Mouse (Mus musculus) left cerebral cortex, postnatal 14 days (tissue): Measurements from ENCODE around the gene E2f2. TPM values are rescaled to one million over a fixed set of nuclear protein-coding genes. Genes with fewer than 3 reads are reported as not detected.

Experiments used
- DNase-seq, 2 experiments: peaks; one replicate each; pipeline ENCODE4 v3.0.0; 2021 to 2022; ENCODE audit warnings: low spot score in 2 of 2, mixed read lengths in 1 of 2
- intact Hi-C: fragments of 180-260 bp; cut with DNase I; formaldehyde crosslinking; loops from one replicate; pipeline ENCODE4 v1.15.1; 2025
- long read RNA-seq, 2 experiments: library from polyadenylated mRNA; stranded (forward); transcript quantifications; one replicate each; pipeline ENCODE4 v2.0.0; 2021
- total RNA-seq, 2 experiments: library from RNA; stranded (reverse); gene quantifications; 2 replicates each; pipeline ENCODE4 v1.2.3; 2021

E2f2 gene
- total RNA-seq, result under 1 TPM; 0.90 to 0.93 TPM
- long read RNA-seq, experiment 1, result 0 reads
- long read RNA-seq, experiment 2, result 0 reads

DNA sequence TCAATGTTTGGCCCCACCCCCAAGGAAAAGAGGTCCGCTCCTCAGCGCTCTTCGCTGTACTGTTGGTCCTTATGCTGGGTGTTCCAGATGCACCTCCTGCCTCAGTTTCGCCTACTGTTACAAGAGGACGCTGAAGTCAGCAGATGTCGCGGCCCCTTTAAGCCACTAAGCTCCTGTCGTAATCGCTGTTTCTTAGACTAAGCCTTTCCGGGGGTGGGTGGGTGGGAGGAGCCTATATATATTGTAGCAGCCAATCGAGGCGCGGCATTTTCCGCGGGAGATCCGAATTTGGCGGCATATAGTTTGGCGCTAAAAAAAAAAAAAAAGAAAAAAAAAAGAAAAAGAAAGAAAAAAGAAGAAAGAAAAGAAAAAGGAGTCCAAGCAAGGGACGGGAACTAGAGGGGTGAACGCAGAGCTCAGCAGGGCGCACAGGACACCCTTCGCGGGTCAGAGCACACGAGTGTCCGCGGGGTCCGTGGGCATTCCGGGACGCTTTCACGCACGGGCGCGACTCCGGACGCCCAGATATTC is at the start of gene E2f2:
Gene E2f2 (plus strand): TSS at position 384 of the 531 bp plus-strand sequence.
- DNase-seq, result peak; percentile 65 to 68
- intact Hi-C loops, result no loop called here

DNA sequence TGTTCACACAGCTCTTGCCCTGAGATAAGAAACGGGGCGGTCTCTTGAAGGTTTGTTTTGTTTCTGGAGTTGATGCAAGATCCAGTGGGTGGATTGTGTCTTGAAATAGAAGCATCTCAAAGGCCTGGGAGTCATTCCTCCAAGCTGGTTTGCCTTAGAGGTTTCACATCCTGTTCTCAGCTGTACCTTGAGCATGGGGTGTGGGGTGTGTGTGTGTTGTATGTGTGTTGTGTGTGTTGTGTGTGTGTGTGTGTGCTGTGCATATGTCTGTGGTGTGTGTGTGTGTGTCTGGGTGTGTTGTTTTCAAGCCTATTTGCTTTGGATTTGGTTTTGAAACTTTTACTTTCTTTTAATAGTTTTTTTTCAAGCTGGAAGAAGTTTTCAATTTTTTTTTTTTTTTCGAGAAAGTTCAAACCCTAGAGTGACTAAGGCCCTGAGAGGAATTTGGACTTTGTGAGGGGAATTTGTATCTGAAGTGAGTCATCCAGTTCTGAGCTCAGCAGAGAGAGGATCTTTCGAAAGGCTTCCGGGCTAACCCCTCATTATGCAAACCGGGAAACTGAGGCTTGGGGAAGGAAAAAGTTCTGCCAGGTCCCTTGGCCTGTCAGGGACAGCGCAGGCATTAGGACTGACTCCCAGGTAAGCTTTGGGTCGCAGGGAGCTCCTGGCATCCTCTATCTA is 48.9 kb upstream of the E2f2 start:
- intact Hi-C loops, result no loop called here
- DNase-seq, result no peak

DNA sequence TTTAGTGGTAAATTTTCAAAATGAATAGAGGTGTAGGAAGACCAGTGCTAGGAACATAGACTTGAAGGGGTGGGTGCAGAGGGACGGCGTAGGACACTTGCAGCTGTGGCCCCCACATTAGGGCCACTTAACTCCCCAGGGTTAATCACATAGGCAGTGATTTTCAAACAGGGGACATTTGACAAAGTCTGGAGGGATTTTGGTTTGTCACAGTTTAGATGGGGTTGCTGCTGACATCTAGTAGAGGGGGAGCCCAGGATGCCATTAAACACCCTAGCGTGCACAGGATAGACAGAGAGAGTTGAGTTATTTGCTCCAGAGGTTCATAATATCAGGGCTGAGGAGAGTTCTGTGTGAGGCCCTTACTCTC is 48.4 kb upstream of the E2f2 start:
- intact Hi-C loops, result no loop called here
- no peak for DNase-seq

DNA sequence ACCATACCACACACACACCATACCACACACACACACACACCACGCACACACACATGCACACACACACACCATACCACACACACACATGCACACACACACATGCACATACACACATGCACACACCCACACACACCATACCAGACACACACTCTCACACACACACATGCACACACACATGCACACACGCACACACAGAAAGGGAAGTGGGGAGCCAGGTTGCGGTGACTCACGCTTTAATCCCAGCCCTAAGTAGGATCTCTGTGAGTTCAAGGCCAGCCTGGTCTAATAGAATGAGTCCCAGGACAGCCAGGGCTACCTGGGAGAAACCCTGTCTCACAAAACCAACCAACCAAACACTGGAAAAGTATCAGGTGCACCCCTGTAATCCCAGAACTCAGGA is 47.6 kb upstream of the E2f2 start:
- intact Hi-C loops, result no loop called here
- DNase-seq, result no peak

DNA sequence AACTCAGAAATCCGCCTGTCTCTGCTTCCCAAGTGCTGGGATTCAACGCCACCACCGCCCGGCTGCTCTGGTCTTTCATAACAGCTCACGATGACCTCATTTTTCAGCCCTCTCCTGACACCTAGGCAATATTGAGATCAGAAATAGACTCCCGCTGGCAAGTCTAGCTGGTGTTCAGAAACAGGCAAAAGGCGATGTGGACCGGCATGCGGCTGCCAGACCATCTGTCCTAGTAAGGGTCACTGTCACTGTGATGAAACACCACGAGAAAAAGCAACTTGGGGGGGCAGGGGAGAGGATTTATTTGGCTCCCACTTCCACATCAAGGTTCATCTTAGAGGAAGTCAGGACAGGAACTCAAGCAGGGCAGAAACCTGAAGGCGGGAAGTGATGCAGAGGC is 46.7 kb upstream of the E2f2 start:
- intact Hi-C loops, result no loop called here
- DNase-seq, result no peak

DNA sequence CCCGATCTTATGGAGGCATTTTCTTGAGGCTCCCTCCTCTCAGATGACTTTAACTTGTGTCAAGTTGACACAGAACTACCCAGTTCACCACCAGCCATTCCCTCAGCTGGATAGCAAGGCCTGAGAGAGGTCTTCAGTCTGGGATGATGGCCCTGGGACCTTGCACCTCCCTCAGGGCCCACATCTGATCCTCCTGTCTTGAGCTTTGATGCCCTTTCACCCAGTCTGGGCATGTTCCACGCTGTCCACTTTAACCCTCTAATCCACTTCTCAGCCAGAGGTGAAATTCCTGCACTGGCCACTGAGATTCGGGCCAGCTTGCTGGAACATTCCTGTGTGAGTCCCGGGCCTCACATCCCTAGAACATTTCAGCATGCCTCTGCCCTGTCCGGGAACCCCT is 46.2 kb upstream of the E2f2 start:
- intact Hi-C loops, result no loop called here
- no peak for DNase-seq

DNA sequence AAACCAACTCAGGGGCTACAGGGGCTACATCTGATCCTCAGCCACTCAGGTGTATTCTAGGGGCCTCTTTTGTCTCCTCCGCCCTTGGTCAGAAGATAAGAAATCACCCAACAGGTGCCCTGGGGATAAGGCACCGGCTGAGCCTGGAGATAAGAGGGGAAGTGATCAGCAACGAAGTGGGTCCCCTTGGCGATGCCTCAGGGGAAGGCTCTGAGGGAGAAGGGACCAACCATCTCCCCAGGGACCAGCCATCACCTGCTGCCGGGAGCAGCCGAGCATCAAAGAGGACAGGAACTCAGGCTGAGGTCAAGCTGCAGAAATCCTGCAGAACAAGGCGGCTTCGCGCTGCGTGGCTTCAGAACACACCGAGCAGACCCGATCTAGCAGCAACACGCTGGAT is 44.5 kb upstream of the E2f2 start:
- DNase-seq, result no peak
- intact Hi-C loops, result no loop called here

DNA sequence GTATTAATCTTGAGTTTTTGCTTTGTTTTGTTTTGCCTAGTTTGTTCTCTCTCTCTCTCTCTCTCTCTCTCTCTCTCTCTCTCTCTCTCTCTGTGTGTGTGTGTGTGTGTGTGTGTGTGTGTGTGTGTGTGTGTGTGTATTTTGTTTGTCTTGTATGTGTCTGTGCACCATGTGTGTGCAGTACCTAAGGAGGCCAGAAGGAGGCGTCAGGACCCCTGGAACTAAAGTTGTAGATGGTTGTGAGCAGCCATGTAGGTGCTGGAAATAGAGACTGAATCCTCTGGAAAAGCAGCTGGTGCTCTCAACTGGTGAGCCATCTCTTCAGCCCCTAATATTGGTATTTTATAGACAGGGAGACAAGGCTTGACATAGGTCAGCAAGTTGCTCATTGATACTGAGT is 42.4 kb upstream of the E2f2 start:
- intact Hi-C loops, result no loop called here
- no peak for DNase-seq

DNA sequence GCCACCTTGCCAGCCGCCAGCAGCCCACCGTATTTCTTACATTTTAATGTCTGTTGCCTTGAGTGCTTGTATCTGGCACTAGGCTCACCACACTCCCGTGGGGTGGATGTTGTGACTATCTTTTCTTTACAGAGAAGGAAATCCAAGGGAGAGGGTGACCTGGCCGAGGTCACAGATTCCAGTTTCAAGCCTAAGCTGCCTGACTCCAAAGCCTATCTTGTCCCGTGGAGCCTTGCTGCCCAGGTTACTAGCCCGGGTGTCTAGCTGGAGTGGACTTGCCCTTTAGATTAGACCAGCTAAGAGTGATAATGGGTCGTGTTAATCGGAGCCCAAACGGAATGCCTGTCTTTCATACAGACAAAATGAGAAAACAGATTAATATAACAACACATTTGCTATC is 38.4 kb upstream of the E2f2 start:
- DNase-seq, result no peak

DNA sequence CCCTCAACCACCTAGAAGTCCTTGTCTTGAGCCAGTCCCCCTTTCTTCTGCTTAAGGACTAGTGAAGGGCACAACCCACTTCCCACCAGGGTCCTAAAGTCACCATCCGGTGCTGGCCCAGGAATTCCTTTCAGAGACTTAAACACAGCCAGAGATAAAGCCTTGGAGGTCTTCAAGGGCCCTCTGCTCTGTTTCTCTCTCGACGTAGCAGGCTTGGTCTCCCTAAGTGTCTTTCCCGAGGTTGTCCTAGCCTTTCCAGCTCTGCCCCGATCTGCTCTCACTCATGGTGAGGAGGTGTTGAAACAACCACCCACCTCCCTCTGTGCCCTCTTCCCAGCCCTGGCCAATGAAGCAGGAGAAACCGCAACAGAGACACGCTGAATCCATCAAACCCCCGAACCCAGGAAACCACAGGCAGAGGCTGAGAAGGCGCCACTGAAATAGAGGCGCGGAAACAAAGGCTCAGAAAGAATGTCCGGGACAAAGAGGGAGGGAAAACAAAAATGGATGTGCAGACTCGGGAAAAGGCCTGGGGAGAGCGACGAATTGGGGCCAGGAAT is 37.7 kb upstream of the E2f2 start:
- DNase-seq, result no peak
- intact Hi-C loops, result no loop called here

More for the DNA sequence above, 38.4 kb upstream of the E2f2 start:
- intact Hi-C loops, result no loop called here

DNA sequence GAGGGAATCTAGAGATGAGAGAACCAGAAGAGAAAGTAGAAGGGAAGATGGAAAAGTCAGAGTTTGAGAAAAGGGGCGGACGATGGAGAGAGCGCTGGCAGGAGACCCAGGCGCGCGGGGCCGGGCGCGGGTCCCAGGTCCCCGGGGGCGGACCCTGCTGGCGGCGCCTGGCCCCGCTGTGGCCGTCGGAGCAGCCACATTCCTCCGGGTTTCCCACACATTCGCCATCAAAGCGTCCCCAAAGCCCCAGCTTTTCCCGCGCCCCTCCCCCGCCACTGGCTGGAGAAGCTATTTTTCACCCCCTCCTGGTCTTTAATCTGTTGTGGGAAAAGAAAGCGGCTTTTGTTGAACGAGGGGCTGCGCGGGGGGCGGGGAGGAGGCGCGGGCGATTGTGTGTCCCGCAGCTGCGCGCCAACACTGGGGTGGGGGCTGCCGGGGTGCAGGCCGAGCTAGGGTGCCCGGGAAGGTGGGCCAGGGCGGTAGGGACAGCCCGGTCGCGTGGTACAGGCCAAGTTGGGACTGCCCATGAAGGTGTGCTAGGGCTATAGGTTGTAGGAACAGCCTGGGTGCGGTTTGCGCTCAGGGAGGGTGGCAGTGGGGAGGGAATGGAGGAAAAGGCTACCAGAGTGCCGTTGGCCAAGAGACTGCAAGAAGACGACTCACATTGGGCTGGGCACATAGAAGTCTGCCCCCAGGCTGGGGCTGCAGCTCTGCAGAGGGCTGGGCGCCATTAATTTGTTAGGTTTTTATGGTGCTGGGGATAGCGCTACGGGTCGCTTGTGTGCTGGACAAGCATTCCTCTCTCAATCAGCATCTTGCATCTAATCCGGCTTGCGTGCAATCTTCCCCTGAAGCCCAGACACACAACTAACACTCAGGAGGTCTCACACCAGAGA is 37.0 kb upstream of the E2f2 start:
- DNase-seq, result peak; percentile 50 to 61
- intact Hi-C loops, result no loop called here

DNA sequence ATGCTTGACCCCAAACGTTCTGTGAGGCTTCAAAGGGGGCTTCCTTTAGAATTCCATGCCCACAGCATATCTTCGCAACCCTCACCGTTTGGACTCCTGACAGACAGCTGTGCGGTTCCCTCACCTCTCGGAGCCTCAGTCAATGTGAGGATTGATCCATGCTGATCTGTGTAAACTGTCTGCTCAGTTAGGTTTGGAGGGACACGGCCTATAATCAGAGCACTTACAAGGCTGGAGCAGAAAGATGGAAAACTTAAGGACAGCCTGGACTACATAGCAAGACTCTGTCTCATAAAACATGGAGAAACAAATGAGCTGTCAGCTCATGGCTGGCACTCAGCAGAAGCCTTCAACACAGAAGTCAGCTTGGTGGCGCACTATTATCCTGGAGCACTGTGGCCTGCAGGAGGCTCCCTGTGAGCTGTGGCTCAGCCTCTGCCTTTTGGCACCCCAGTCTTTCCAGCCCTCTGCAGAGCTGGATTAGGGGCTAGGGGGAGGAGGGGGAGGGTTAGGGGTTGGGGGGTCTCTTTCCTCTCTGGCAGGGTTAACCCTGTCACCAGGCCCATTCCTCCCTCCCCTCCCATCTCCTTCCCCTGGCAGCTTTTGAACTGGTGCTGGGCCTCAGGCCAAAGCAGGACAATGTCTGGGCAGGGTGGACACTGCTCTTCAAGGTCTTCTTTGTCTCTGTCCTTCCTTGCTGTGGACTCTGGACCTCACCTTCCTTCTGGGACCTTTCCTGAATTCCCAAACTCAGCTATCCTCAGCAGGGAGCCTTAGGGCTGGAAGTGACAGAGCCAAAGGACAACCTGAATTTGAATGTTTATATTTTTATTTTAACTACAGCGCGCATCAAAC is 36.1 kb upstream of the E2f2 start:
- no peak for DNase-seq
- intact Hi-C loops, result no loop called here

DNA sequence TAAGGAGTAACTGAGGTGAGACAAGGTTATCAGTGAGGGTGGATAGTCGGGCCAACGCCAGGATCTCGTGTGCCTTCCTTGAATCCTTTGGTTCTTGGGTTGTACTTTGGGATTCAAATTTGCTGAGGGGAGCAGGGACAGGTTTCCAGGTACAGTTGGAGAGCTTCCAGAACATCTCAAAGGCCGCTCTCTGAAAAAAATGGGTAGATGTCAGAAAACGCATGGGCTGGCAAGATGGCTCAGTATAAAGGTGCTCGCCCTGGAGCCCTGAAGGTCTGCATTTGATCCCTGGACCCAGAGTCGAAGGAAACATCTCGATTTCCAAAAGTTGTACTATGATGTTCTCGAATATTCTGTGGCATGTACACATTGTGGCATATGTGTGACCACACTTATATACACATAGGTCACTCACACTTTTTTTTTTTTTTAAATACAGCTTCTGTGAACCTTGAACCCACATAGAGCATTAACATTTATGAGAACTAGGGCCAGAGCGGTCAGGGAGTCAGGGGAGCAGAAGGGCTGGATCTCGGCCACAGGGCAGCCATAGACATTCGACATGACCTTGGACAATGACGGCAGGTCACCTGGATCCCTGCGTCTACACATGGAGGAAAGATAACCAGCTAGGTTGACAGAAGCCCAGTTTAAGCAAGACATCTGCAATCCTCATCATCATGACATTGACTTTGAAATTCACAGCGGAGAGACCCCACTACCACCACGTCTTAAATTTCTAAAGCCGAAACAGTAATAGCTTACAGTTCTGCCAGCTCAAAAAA is 32.7 kb upstream of the E2f2 start:
- DNase-seq, result no peak
- intact Hi-C loops, result loop anchor here (5.0 kb wide), 1 partner anchor 47 kb away; no protein-coding TSS in a partner anchor

DNA sequence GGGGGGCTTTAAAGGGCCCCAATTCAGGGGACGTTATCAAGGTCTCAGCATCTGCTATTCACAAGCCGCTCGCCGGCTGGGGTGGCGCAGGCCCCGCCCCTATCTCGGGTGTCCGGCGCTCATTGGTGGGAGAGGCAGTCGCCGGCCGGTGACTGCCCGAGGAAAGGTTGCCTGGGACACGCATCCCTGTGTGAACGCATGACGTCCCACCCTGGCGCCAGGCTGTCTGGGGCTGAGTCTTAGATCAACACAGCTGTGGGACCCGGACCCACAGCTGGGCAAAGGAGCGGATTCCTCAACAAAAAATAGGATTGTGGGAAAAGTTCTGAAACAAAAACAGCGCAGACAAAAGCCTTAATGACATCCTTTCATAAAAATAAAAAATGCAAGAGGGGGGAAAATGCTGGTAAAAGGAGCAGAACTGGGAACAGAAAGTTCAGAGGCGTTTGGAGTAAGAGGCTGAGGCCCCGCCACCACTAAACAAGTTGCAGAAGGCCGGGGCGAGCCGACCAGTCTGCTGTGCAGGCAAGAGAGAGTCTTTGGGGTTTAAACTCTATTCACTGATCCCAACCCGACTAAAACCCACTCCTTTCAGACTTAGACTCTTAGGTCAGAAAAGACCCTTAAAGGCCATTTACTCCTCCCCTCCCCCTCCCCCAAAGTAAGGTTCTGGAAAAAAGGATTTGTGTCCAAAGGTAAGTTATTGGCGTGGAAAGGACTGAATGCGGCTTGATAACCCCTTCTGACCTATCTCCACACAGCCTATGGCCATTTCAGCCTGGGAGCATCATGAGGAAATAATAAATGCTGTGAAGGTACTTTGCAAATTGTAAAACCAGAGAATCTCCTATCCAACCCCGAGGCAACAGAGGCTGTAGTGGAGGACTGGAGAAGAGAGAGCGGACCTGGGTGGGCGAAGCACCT is 31.6 kb upstream of the E2f2 start:
- DNase-seq, result peak; percentile 74 to 79
- intact Hi-C loops, result loop anchor here (5.0 kb wide), 1 partner anchor 48 kb away; no protein-coding TSS in a partner anchor

DNA sequence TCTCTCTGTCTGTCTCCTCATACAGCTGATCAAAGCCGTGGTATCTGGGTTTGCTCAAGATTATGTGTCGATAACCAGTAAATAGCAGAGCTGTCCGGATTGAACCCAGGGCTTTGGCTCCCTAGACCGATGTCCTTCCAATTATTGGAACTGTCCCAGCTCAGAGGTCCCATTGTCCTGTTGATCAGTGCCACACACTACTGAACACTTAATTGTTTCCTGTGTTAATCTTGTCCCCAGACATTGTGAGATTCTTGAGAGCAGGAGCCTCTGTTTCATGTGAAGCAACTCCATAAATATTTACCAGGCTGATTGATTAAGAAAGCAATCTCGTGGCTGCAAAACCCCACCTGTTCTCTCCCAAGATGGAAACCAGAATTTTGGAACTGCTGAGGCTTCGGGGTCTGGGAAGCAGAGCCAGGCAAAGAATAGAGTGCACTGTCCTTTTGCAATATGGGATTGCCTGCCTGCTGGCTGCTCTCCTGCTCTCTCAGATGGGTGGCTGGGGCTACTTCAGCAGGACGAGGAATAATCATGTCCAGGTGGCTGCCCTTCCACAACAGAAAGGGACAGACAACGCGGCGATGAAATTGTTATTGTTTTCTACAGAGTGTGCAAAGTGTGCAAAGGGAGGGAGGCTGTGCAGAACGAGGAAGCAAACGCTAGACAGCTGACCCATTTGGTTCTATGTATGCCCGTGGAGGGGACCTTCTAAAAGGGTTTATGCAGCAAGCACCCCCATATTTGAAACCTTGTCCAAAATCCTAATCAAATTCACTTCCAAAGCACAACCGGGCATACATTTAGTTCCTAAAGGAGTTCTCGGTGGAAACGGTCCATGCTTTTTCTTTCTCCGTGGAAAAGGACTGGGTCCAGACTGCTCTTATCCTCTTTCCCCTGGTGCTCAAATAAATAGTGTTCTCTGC is 29.7 kb upstream of the E2f2 start:
- intact Hi-C loops, result loop anchor here (5.0 kb wide), 1 partner anchor 50 kb away; no protein-coding TSS in a partner anchor
- no peak for DNase-seq

DNA sequence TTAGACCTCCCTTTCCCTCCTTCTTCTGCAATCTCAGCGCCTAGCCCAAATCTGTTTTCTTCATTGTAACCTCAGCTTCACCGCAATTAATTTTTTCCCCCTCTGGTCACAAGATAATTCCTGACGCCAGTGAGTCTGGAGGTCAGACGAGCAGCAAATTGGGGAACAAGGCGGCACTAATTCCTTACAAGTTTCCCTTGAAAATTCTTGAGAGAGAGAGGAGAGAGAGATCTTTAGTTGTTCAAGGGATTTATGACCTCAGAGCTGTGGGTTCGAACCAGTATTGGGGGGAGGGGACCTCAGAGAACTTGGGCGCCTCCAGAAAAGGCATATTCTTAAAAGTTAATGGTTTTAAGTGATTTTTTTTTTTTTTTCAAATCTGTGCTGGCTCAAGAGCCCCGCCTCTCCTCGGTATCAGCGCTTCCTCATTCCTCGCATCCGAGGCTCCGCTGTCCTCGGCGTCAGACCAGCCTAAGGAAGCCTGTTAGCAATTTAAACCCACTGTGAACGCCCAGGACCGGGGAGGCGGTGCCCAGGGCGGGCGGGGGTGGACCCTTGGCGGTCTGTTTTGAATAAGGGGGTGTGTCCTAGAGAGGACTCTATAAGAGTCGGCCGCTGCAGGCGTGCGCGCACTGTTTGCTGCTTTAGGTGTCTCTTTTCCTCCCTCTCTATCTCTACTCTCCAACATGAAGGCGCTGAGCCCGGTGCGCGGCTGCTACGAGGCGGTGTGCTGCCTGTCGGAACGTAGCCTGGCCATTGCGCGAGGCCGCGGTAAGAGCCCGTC is 28.8 kb upstream of the E2f2 start, which contains the start of gene Id3:
Gene Id3 (plus strand): TSS at position 305 of the 784 bp plus-strand sequence.
- peak; percentile 78 for DNase-seq
- intact Hi-C loops, result loop anchor here (5.0 kb wide), 1 partner anchor 51 kb away; no protein-coding TSS in a partner anchor
